Mouse (Mus musculus) hindbrain, postnatal 0 days (tissue): ENCODE measurements around the gene Fam71e1. TPM values are rescaled to one million over a fixed set of nuclear protein-coding genes. Genes with fewer than 3 reads are reported as not detected.

Experiments used
- ATAC-seq: fragments of 200-750 bp; cut with Nextera tagmentation; 2 replicates; pipeline ENCODE4 v1.8.0; 2017; ENCODE audit warnings: mild to moderate bottlenecking, moderate TSS enrichment, moderate library complexity
- DNase-seq: peaks from one replicate; pipeline ENCODE4 v3.0.0-alpha.2; 2015; ENCODE audit warnings: low spot score
- H3K27ac ChIP-seq: fragments of 300-500 bp; sonication (generic); 2 replicates; pipeline ENCODE4 v1.5.1; 2014; ENCODE audit warnings: mild to moderate bottlenecking
- H3K27me3 ChIP-seq: fragments of 300-500 bp; sonication (generic); 2 replicates; pipeline ENCODE4 v1.6.1; 2014; ENCODE audit warnings: low read length, mixed read lengths; ENCODE audit not compliant: insufficient read depth
- H3K36me3 ChIP-seq: fragments of 300-500 bp; sonication (generic); 2 replicates; pipeline ENCODE4 v1.6.1; 2014; ENCODE audit warnings: low read length, mixed read lengths; ENCODE audit not compliant: insufficient read depth
- H3K4me1 ChIP-seq: fragments of 300-500 bp; sonication (generic); 2 replicates; pipeline ENCODE4 v1.6.1; 2014; ENCODE audit warnings: antibody characterized with exemption, low read length, mixed read lengths; ENCODE audit not compliant: insufficient read depth
- H3K4me2 ChIP-seq: fragments of 300-500 bp; sonication (generic); 2 replicates; pipeline ENCODE4 v1.6.1; 2014; ENCODE audit warnings: low read depth, mild to moderate bottlenecking, low read length, moderate library complexity, mixed read lengths
- H3K4me3 ChIP-seq: fragments of 300-500 bp; sonication (generic); 2 replicates; pipeline ENCODE4 v1.5.1; 2014; ENCODE audit warnings: low read length
- H3K9ac ChIP-seq: fragments of 300-500 bp; sonication (generic); replicated peaks from 2 replicates; pipeline ENCODE4 v1.6.1; 2014; ENCODE audit warnings: mild to moderate bottlenecking, low read length, moderate library complexity, mixed read lengths
- H3K9me3 ChIP-seq: fragments of 300-500 bp; sonication (generic); 2 replicates; pipeline ENCODE4 v1.6.1; 2016; ENCODE audit warnings: low read length, mixed read lengths
- CTCF ChIP-seq: IDR thresholded peaks from 2 replicates; pipeline ENCODE4 v1.5.1; 2016; ENCODE audit warnings: antibody characterized with exemption, control low read depth, low read depth
- WGBS: fragments of 180-500 bp; shearing (Covaris S2); extraction: QIAGEN DNeasy Blood & Tissue Kit; methylation state at CpG from one replicate; pipeline ENCODE4 v1.1.7; 2014; 5-methylcytosine and 5-hydroxymethylcytosine counted together
- polyA plus RNA-seq: library from polyadenylated mRNA; unstranded; fragments of >200 nt; fragmentation: Nextera tagmentation; extraction: Ambion mirVana; gene quantifications from 2 replicates; pipeline ENCODE4 v1.2.1, GENCODE M21; 2015
- total RNA-seq: library from RNA; depleted of rRNA; stranded (reverse); fragments of >200 nt; gene quantifications from 2 replicates; pipeline ENCODE4 v1.2.3, GENCODE M21; 2014

Gene Fam71e1
- total and polyA plus RNA-seq, 2 experiments from 2014 or later, result 19.8 to 26.7 TPM

DNA sequence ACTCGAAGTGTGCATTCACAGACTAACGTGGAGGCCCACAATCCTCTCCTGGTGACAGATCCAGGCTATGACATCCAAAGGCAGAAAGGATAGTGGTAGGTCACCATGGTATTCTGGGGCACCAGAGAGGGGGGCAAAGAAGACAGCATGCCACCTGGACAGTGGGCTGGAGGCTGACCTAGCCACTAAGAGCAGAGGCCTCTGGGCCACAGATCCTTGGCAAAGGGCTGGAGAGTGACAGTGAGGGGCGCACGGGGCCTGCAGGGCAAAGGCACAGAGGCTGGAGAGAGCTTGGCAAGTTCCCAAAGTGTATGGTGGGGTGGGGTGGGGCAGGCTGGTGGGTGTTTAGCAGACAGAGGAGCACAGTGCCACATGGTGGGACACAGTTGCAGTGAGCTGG is 6.1 kb upstream of the Fam71e1 start:
- H3K9ac ChIP-seq, result no peak overlapping the region
- TF ChIP-seq CTCF, result no peak
- ATAC-seq, result no peak
- H3K4me3 ChIP-seq, result no peak overlapping the region
- H3K27ac ChIP-seq, result no peak overlapping the region
- no peak overlapping the region for H3K4me2 ChIP-seq
- DNase-seq, result no peak
- peaks cover 8% of the 10 kb centered on the region for H3K4me1 ChIP-seq
- WGBS, result 73% methylated on average over 4 of the region's 4 CpGs
- no peaks in the 10 kb centered on the region for H3K27me3 ChIP-seq
- peaks cover 43% of the 10 kb centered on the region for H3K36me3 ChIP-seq
- no peaks in the 10 kb centered on the region for H3K9me3 ChIP-seq

DNA sequence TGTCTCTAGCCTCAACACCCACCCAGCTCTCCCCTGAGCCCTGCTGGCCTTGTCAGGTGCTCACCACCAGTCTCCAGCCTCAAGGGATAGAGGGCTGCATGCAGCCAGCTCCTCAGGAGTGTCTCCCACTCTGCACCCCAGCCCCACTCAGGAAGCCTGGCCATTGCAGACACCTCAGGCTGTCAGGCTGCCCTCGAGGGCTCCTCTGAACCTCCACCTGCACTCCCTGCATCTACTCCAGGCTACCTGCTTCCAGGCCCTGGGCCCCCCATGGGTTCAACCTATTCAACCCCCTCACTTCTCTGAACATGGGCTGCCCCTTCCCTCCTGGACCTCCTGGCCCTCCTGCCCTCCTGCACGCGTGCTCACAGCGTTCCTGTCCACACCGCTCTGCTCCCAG is 5.0 kb upstream of the Fam71e1 start:
- Histone ChIP-seq H3K27me3 (no peaks in the 10 kb centered on the region), H3K36me3 (peaks cover 43% of the 10 kb centered on the region), H3K9me3 (no peaks in the 10 kb centered on the region), H3K4me3 (no peak overlapping the region), H3K4me1 (peaks cover 12% of the 10 kb centered on the region), H3K27ac (no peak overlapping the region), H3K9ac (no peak overlapping the region), H3K4me2 (no peak overlapping the region)
- 93% methylated on average over 5 of the region's 5 CpGs for WGBS
- no peak for TF ChIP-seq CTCF
- ATAC-seq (no peak), DNase-seq (no peak)

DNA sequence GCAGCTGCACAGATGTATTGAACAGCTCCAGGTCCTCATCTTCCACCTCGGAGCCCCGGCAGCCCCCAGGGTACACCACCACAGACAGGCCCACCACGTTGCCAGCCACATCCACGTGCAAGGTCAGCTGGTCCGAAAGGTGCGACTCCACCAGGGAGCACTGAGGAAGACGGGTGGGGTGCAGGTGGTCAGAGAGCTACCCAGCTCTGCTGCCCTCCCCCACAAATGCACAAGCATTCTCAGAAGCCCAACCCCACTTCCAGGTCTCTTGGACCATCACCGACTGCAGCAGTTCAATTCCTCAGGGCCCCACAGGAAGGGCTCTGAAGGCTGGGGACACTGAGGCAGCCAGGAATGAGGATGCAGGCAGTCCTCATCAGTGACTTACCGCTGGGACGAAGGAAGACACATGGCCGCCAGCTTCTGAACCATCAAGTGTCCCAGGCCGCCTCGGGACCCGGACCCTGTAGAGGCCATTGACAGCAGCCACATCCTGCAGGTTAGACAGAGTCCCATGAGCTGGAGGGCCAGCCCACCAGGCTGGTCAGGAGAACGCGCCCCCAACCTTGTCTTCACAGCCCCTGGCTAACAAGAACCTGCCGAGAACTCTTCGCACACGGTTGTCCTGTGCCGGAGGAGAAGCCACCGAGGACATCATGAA is 4.1 kb upstream of the Fam71e1 start:
- no peak for DNase-seq
- WGBS, result 93% methylated on average over 21 of the region's 21 CpGs
- no peak overlapping the region for H3K4me3 ChIP-seq
- no peak overlapping the region for H3K9ac ChIP-seq
- no peaks in the 10 kb centered on the region for H3K9me3 ChIP-seq
- H3K27me3 ChIP-seq, result no peaks in the 10 kb centered on the region
- no peak for TF ChIP-seq CTCF
- H3K27ac ChIP-seq, result no peak overlapping the region
- ATAC-seq, result no peak
- no peak overlapping the region for H3K4me2 ChIP-seq
- H3K4me1 ChIP-seq, result peaks cover 12% of the 10 kb centered on the region
- peaks cover 43% of the 10 kb centered on the region for H3K36me3 ChIP-seq

DNA sequence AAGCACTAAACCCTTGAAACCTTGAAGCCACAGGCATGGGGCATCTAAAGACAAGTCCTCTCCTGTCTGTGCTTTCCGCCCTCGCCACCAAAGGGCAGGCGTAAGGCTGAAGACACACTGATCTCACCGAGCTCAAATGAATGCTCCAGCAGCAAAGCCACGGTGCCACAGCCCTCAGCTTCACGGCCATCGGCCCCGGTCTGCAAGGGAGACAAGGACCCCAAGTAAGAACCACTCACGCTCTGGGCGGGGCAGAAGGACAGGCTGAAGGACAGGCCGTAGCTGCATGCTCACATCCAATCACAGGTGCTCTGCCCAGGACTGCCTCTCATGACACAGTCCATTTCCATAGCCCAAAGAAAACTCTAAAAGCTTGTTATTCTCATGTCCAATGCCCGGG is 1.7 kb upstream of the Fam71e1 start:
- TF ChIP-seq CTCF, result no peak
- no peaks in the 10 kb centered on the region for H3K27me3 ChIP-seq
- ATAC-seq (no peak), DNase-seq (no peak)
- 91% methylated on average over 12 of the region's 12 CpGs for WGBS
- H3K9ac ChIP-seq, result no peak overlapping the region; the same call in 1 of the 2 replicates
- no peak overlapping the region for H3K27ac ChIP-seq
- H3K4me1 ChIP-seq, result peaks cover 12% of the 10 kb centered on the region
- H3K36me3 ChIP-seq, result peaks cover 33% of the 10 kb centered on the region
- no peaks in the 10 kb centered on the region for H3K9me3 ChIP-seq
- H3K4me3 ChIP-seq, result no peak overlapping the region
- peak overlapping the region; percentile 96 for H3K4me2 ChIP-seq

DNA sequence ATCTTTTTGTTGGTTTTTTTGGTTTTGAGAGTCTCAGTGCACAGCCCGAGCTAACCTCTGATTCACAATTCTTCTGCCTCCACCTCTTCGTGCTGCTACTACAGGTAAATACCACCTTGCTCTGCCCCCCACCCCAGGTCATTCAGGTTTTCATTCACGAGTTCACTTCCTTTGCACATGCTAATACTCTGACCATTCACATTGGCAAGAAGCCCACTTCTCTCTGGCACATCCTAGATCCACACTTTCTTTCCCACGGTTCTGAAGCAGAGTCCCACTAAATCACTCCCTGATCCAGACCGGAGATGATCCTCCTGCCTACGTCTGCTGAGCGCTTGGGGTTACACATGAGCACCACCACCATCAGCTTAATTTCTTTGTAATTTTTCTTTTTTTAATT is 1.3 kb upstream of the Fam71e1 start:
- H3K9me3 ChIP-seq, result no peaks in the 10 kb centered on the region
- TF ChIP-seq CTCF, result no peak
- peak overlapping the region; percentile 85 for H3K4me3 ChIP-seq
- peak overlapping the region; percentile 89 for H3K9ac ChIP-seq
- H3K27ac ChIP-seq, result peak overlapping the region; percentile 98; the same call in 1 of the 2 replicates
- peaks cover 12% of the 10 kb centered on the region for H3K4me1 ChIP-seq
- DNase-seq (no peak), ATAC-seq (no peak)
- H3K27me3 ChIP-seq, result no peaks in the 10 kb centered on the region
- peak overlapping the region; percentile 96 for H3K4me2 ChIP-seq
- peaks cover 29% of the 10 kb centered on the region for H3K36me3 ChIP-seq
- 70% methylated on average over 7 of the region's 7 CpGs for WGBS

DNA sequence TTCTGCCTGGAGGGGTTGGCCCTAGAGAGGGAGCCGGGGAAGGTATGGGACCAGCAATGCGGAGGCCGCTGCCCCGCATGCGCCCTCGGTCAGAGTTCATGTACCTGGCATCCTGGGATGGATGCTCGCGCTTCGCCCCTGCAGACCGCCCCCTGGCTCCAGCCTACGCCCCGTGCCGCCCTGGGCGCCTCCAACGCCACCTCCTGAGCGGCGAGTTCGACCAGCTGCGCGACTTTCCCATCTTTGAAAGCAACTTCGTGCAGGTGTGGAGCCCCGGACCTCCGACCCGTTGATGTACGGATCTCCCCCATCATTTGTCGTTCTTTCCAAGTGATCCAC is 359 bp downstream of the Fam71e1 start:
- H3K36me3 ChIP-seq, result peaks cover 13% of the 10 kb centered on the region
- ATAC-seq (no peak), DNase-seq (no peak)
- H3K4me1 ChIP-seq, result peaks cover 12% of the 10 kb centered on the region
- peak overlapping the region; percentile 89 for H3K9ac ChIP-seq
- peak overlapping the region; percentile 85 for H3K4me3 ChIP-seq
- TF ChIP-seq CTCF, result peak; percentile 42; the same call in 1 of the 2 replicates
- H3K27ac ChIP-seq, result peak overlapping the region; percentile 98
- peak overlapping the region; percentile 96 for H3K4me2 ChIP-seq
- WGBS, result 2% methylated on average over 26 of the region's 26 CpGs
- no peaks in the 10 kb centered on the region for H3K9me3 ChIP-seq
- H3K27me3 ChIP-seq, result no peaks in the 10 kb centered on the region

DNA sequence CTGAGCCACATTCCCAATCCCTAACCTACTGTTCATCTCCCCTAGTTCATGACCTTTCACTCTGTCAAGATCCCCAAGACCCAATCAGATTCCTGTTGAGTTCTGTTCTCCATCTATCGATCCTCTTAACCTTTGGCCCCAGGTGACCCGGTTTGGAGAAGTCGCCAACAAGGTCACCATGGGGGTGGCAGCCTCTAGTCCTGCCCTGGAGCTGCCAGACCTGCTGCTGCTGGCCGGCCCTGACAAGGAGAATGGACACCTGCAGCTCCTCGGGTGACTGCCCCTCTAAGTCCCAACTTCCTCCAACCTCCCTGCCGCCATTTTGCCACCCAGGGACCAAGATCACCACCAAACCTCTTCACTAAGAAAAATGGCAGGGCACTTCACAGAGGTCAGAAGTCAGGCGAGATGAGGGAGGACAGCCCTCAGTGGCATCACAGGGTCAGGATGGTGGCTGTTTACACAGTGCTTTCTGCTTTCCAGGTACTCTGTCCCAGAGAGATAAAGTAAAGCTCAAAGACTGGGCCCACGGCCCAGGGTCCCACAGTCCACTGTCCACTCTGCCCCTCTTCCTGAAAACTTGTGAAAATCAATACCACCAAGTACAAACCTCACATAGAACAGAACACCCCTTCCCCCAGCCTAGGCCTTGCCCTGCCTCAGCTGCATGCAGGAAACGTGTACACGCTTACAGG is 1.1 kb downstream of the Fam71e1 start:
- WGBS, result 92% methylated on average over 10 of the region's 10 CpGs
- no peaks in the 10 kb centered on the region for H3K27me3 ChIP-seq
- no peak overlapping the region for H3K27ac ChIP-seq
- DNase-seq, result no peak
- ATAC-seq, result no peak
- peaks cover 6% of the 10 kb centered on the region; the same call in 1 of the 2 replicates for H3K36me3 ChIP-seq
- no peak for TF ChIP-seq CTCF
- H3K4me3 ChIP-seq, result peak overlapping the region; percentile 85
- H3K4me1 ChIP-seq, result peaks cover 12% of the 10 kb centered on the region
- peak overlapping the region; percentile 89 for H3K9ac ChIP-seq
- no peaks in the 10 kb centered on the region for H3K9me3 ChIP-seq
- H3K4me2 ChIP-seq, result peak overlapping the region; percentile 96
